In the genomic region with DNA sequence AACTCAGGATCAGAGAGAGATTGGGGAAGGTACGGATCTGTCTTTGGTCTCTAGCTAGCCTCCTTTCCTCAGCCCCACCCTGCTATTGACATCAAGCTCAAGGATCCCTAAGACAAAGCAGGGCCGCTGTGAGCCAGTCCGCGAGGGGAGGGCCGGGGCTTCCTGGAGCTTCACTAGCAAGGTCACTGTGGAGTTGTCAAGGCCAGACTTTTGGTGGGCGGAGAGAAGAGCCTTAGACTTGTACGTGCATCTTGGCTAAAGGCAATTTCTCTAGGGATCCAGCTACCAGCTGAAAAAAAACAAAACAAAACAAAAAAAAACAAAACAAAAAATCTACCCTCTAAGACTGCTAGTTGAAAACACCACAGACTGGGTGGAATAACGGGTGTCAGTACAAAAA, we compare ENCODE assay signal across 7 mouse cellular contexts. TPM values are rescaled to one million over a fixed set of nuclear protein-coding genes. Genes with fewer than 3 reads are reported as not detected.
DNase-seq lines count a peak whose midpoint lies in the region; ATAC-seq and TF ChIP-seq lines count a peak whose summit lies in the region.

No protein-coding gene starts in this region.

- peaks cover 10% of the 10 kb centered on the region for H3K4me1 ChIP-seq in heart, embryonic 16.5 days (ENCODE audit: control insufficient read depth, insufficient read depth, low read length)
- H3K4me1 ChIP-seq in neural tube, embryonic 12.5 days: peaks cover 7% of the 10 kb centered on the region

- H3K27ac ChIP-seq in heart, embryonic 16.5 days (ENCODE audit: low read length): peak overlapping the region; percentile 66
- no peak overlapping the region for H3K27ac ChIP-seq in neural tube, embryonic 12.5 days

- H3K9me3 ChIP-seq in heart, embryonic 16.5 days (replicated peaks; ENCODE audit: control insufficient read depth, low read length): no peaks in the 10 kb centered on the region
- no peaks in the 10 kb centered on the region for H3K9me3 ChIP-seq in neural tube, embryonic 12.5 days

- no peak for TF ChIP-seq POLR2A in brain, embryonic 14.5 days (IDR thresholded peaks at IDR 0.05; ENCODE audit: borderline replicate concordance, extremely low read depth, insufficient read depth, insufficient read length, poor library complexity, severe bottlenecking)

- peak overlapping the region; percentile 78 for H3K4me2 ChIP-seq in heart, embryonic 16.5 days (ENCODE audit: low read depth, low read length)
- peak overlapping the region; percentile 69 for H3K4me2 ChIP-seq in neural tube, embryonic 12.5 days (replicated peaks)

- H3K27me3 ChIP-seq in heart, embryonic 16.5 days (ENCODE audit: control insufficient read depth, insufficient read depth, low read length): 0 out of 2 replicates have a peak, but pooled peaks cover 2% of the 10 kb centered on the region
- H3K27me3 ChIP-seq in neural tube, embryonic 12.5 days (replicated peaks): peaks cover 64% of the 10 kb centered on the region

- intact Hi-C loops in left cerebral cortex, postnatal 14 days (cut with DNase I): no loop called here

- WGBS in heart, embryonic 16.5 days: 16% methylated on average over 8 of the region's 8 CpGs
- WGBS in neural tube, embryonic 12.5 days: 4% methylated on average over 8 of the region's 8 CpGs

- H3K4me3 ChIP-seq in heart, embryonic 16.5 days (ENCODE audit: low read length): peak overlapping the region; percentile 65
- no peak overlapping the region for H3K4me3 ChIP-seq in neural tube, embryonic 12.5 days

- H3K9ac ChIP-seq in heart, embryonic 16.5 days (ENCODE audit: low read length): peak overlapping the region; percentile 59
- H3K9ac ChIP-seq in neural tube, embryonic 12.5 days: no peak overlapping the region

- H3K36me3 ChIP-seq in heart, embryonic 16.5 days (ENCODE audit: control insufficient read depth, insufficient read depth): no peaks in the 10 kb centered on the region
- no peaks in the 10 kb centered on the region for H3K36me3 ChIP-seq in neural tube, embryonic 12.5 days

- ATAC-seq in heart, embryonic 16.5 days (replicated peaks; ENCODE audit: extremely low read depth, insufficient read depth, low FRiP score): no peak
- no peak for ATAC-seq in neural tube, embryonic 12.5 days (ENCODE audit: low FRiP score, low read depth)

- peak; percentile 48 for DNase-seq in WW6 (ENCODE audit: low read depth, low spot score)
- DNase-seq in brain, embryonic 14.5 days (ENCODE audit: low read depth): peak; percentile 22
- DNase-seq in kidney, postnatal 10 days: peak; percentile 70
- DNase-seq in layer of hippocampus, postnatal 14 days (ENCODE audit: low spot score in 2 of 2): no peak
- no peak for DNase-seq in left cerebral cortex, postnatal 14 days (ENCODE audit: low spot score in 2 of 2)

- TF ChIP-seq CTCF in brain, embryonic 14.5 days (IDR thresholded peaks at IDR 0.05; ENCODE audit: borderline replicate concordance, extremely low read depth, insufficient read depth, insufficient read length): no peak

RNA-seq across cellular contexts. Expression of a gene that starts 1.6 kb away (rescaled TPM):
- polyA plus RNA-seq in brain, embryonic 14.5 days (2012; rRNA removed): 3.1 and 4.6 TPM in 2 replicates
- polyA plus RNA-seq in heart, embryonic 16.5 days (2015; fragmentation: Nextera tagmentation; extraction: Ambion mirVana): 2.5 and 4.0 TPM in 2 replicates
- 3.7 TPM in 2 replicates for polyA plus RNA-seq in neural tube, embryonic 12.5 days (2016; fragmentation: Nextera tagmentation; extraction: Ambion mirVana)
- total RNA-seq in layer of hippocampus, postnatal 14 days (2021): 1 to 10 TPM; 2.7 to 3.1 TPM
- 1 to 10 TPM; 3.7 to 4.0 TPM for total RNA-seq in left cerebral cortex, postnatal 14 days (2021)

Comparison
In these comparisons a context has a peak if more than half of its experiments do, and no peak if none do; other contexts are left out.
1. DNase-seq: peak in WW6 (single experiment), brain, embryonic 14.5 days (single experiment) and kidney, postnatal 10 days (single experiment); none in layer of hippocampus, postnatal 14 days (0 of 2) and left cerebral cortex, postnatal 14 days (0 of 2).